Mouse (Mus musculus) kidney, embryonic 15.5 days (tissue): ENCODE measurements at regions not wholly inside any gene's neighbourhood (a gene's known extent, or its start where the extent isn't known, plus 50 kb on each side); places are given as distances from the start of the nearest gene placed in this dataset.
"Not testable (repeated sequence)": the region's sequence is repeated elsewhere in the genome, so short reads cannot be mapped to it uniquely, and the experiment has no call there.

Source experiments
- ATAC-seq: fragments of 200-750 bp; cut with Nextera tagmentation; replicated peaks from 2 replicates; pipeline ENCODE4 v1.8.0; 2017; ENCODE audit warnings: moderate TSS enrichment; ENCODE audit not compliant: low FRiP score
- H3K27ac ChIP-seq: fragments of 300-500 bp; sonication (generic); 2 replicates; pipeline ENCODE4 v1.5.1; 2015; ENCODE audit warnings: mild to moderate bottlenecking, inconsistent platforms
- H3K27me3 ChIP-seq: fragments of 300-500 bp; sonication (generic); 2 replicates; pipeline ENCODE4 v1.6.1; 2015; ENCODE audit warnings: inconsistent platforms
- H3K36me3 ChIP-seq: fragments of 300-500 bp; sonication (generic); 2 replicates; pipeline ENCODE4 v1.6.1; 2015; ENCODE audit warnings: inconsistent platforms
- H3K4me1 ChIP-seq: fragments of 300-500 bp; sonication (generic); 2 replicates; pipeline ENCODE4 v1.6.1; 2015; ENCODE audit warnings: inconsistent platforms
- H3K4me2 ChIP-seq: fragments of 300-500 bp; sonication (generic); 2 replicates; pipeline ENCODE4 v1.6.1; 2015; ENCODE audit warnings: moderate library complexity, mild to moderate bottlenecking, inconsistent platforms
- H3K4me3 ChIP-seq: fragments of 300-500 bp; sonication (generic); replicated peaks from 2 replicates; pipeline ENCODE4 v1.5.1; 2015; ENCODE audit warnings: mild to moderate bottlenecking, inconsistent platforms
- H3K9ac ChIP-seq: fragments of 300-500 bp; sonication (generic); 2 replicates; pipeline ENCODE4 v1.6.1; 2015; ENCODE audit warnings: mild to moderate bottlenecking, inconsistent platforms
- H3K9me3 ChIP-seq: fragments of 300-500 bp; sonication (generic); replicated peaks from 2 replicates; pipeline ENCODE4 v1.6.1; 2016; ENCODE audit warnings: inconsistent platforms
- WGBS: fragments of 180-500 bp; shearing (Covaris S2); methylation state at CpG from one replicate; pipeline ENCODE4 v1.1.7; 2015; ENCODE audit warnings: mixed read lengths; 5-methylcytosine and 5-hydroxymethylcytosine counted together

- Histone ChIP-seq H3K4me1 (peaks cover 14% of the 10 kb centered on the region), H3K27me3 (no peaks in the 10 kb centered on the region), H3K36me3 (no peaks in the 10 kb centered on the region), H3K4me3 (no peak overlapping the region), H3K27ac (no peak overlapping the region), H3K4me2 (no peak overlapping the region), H3K9me3 (no peaks in the 10 kb centered on the region), H3K9ac (no peak overlapping the region)
- ATAC-seq, result no peak
- WGBS, result 42% methylated on average over 2 of the region's 2 CpGs
Observed at GRCm38 (mm10) chr6:37662747-37663146, 132.8 kb downstream of the Akr1d1 start.

GRCm38 (mm10) chr6:37665576-37665975 is 135.6 kb downstream of the Akr1d1 start:
- no peak overlapping the region for H3K9ac ChIP-seq
- H3K9me3 ChIP-seq, result no peaks in the 10 kb centered on the region
- no peak overlapping the region for H3K4me2 ChIP-seq
- no peak overlapping the region for H3K4me3 ChIP-seq
- H3K27ac ChIP-seq, result 0 out of 2 replicates have a peak overlapping the region, but pooled peaks have one; percentile 37
- no peaks in the 10 kb centered on the region for H3K27me3 ChIP-seq
- 26% methylated on average over 5 of the region's 5 CpGs for WGBS
- H3K4me1 ChIP-seq, result peaks cover 14% of the 10 kb centered on the region
- no peaks in the 10 kb centered on the region for H3K36me3 ChIP-seq
- ATAC-seq, result no peak

- H3K4me1 ChIP-seq, result peaks cover 8% of the 10 kb centered on the region; the same call in 1 of the 2 replicates
- ATAC-seq, result no peak
- H3K4me2 ChIP-seq, result no peak overlapping the region
- H3K27ac ChIP-seq, result no peak overlapping the region
- no peak overlapping the region for H3K4me3 ChIP-seq
- no peaks in the 10 kb centered on the region for H3K9me3 ChIP-seq
- no peaks in the 10 kb centered on the region for H3K27me3 ChIP-seq
- WGBS, result 65% methylated on average over 2 of the region's 2 CpGs
- no peaks in the 10 kb centered on the region for H3K36me3 ChIP-seq
- no peak overlapping the region for H3K9ac ChIP-seq
Observed at GRCm38 (mm10) chr6:37669407-37669806, 139.4 kb downstream of the Akr1d1 start.

- ATAC-seq, result no peak
- no peaks in the 10 kb centered on the region for H3K36me3 ChIP-seq
- H3K9ac ChIP-seq, result no peak overlapping the region
- no peaks in the 10 kb centered on the region for H3K27me3 ChIP-seq
- H3K27ac ChIP-seq, result no peak overlapping the region
- H3K9me3 ChIP-seq, result no peaks in the 10 kb centered on the region
- WGBS, result 79% methylated on average over 3 of the region's 3 CpGs
- H3K4me1 ChIP-seq, result peaks cover 3% of the 10 kb centered on the region; the same call in 1 of the 2 replicates
- no peak overlapping the region for H3K4me2 ChIP-seq
- H3K4me3 ChIP-seq, result no peak overlapping the region
Observed at GRCm38 (mm10) chr6:37670701-37671100, 140.7 kb downstream of the Akr1d1 start.

- 0 out of 2 replicates have a peak, but pooled peaks cover 5% of the 10 kb centered on the region for H3K9me3 ChIP-seq
- peak overlapping the region; percentile 18; the same call in 1 of the 2 replicates for H3K27ac ChIP-seq
- H3K27me3 ChIP-seq, result no peaks in the 10 kb centered on the region
- no peaks in the 10 kb centered on the region for H3K36me3 ChIP-seq
- no peak for ATAC-seq
- H3K4me3 ChIP-seq, result no peak overlapping the region
- WGBS, result 41% methylated on average over 3 of the region's 3 CpGs
- H3K9ac ChIP-seq, result no peak overlapping the region
- peaks cover 9% of the 10 kb centered on the region; the same call in 1 of the 2 replicates for H3K4me1 ChIP-seq
- no peak overlapping the region for H3K4me2 ChIP-seq
Observed at GRCm38 (mm10) chr6:37679871-37680270, 149.9 kb downstream of the Akr1d1 start.

GRCm38 (mm10) chr6:37681331-37681730 is 151.4 kb downstream of the Akr1d1 start:
- H3K27ac ChIP-seq, H3K36me3 ChIP-seq, H3K4me3 ChIP-seq, H3K4me2 ChIP-seq, H3K9ac ChIP-seq, H3K9me3 ChIP-seq, ATAC-seq, H3K27me3 ChIP-seq, H3K4me1 ChIP-seq: not testable (repeated sequence)
- WGBS, result 81% methylated on average over 2 of the region's 2 CpGs

- Histone ChIP-seq H3K9me3 (0 out of 2 replicates have a peak, but pooled peaks cover 5% of the 10 kb centered on the region), H3K27me3 (no peaks in the 10 kb centered on the region), H3K27ac (no peak overlapping the region), H3K9ac (no peak overlapping the region), H3K4me3 (no peak overlapping the region), H3K36me3 (no peaks in the 10 kb centered on the region), H3K4me2 (no peak overlapping the region), H3K4me1 (no peaks in the 10 kb centered on the region)
- 97% methylated on average over 14 of the region's 14 CpGs for WGBS
- ATAC-seq, result no peak
Observed at GRCm38 (mm10) chr6:37686094-37686493, 156.1 kb downstream of the Akr1d1 start.

GRCm38 (mm10) chr6:37688866-37689617 is 159.1 kb downstream of the Akr1d1 start:
- no peak overlapping the region for H3K4me2 ChIP-seq
- no peak overlapping the region for H3K4me3 ChIP-seq
- WGBS, result 24% methylated on average over 1 of the region's 1 CpGs
- H3K9ac ChIP-seq, result no peak overlapping the region
- no peaks in the 10 kb centered on the region for H3K36me3 ChIP-seq
- H3K27me3 ChIP-seq, result no peaks in the 10 kb centered on the region
- H3K27ac ChIP-seq, result no peak overlapping the region
- no peak for ATAC-seq
- H3K4me1 ChIP-seq, result no peaks in the 10 kb centered on the region
- no peaks in the 10 kb centered on the region for H3K9me3 ChIP-seq

GRCm38 (mm10) chr6:37689696-37690095 is 159.7 kb downstream of the Akr1d1 start:
- H3K4me3 ChIP-seq, result no peak overlapping the region
- no peaks in the 10 kb centered on the region for H3K27me3 ChIP-seq
- H3K4me2 ChIP-seq, result no peak overlapping the region
- H3K9ac ChIP-seq, result no peak overlapping the region
- no peak overlapping the region for H3K27ac ChIP-seq
- no peaks in the 10 kb centered on the region for H3K9me3 ChIP-seq
- no peak for ATAC-seq
- no peaks in the 10 kb centered on the region for H3K4me1 ChIP-seq
- no peaks in the 10 kb centered on the region for H3K36me3 ChIP-seq

- no peak overlapping the region for H3K9ac ChIP-seq
- H3K4me2 ChIP-seq, result no peak overlapping the region
- WGBS, result 89% methylated on average over 7 of the region's 7 CpGs
- no peak overlapping the region for H3K27ac ChIP-seq
- H3K4me1 ChIP-seq, result no peaks in the 10 kb centered on the region
- no peaks in the 10 kb centered on the region for H3K9me3 ChIP-seq
- H3K36me3 ChIP-seq, result no peaks in the 10 kb centered on the region
- H3K4me3 ChIP-seq, result no peak overlapping the region
- no peaks in the 10 kb centered on the region for H3K27me3 ChIP-seq
- ATAC-seq, result no peak
Observed at GRCm38 (mm10) chr6:37691976-37692644, 162.1 kb downstream of the Akr1d1 start.

- 85% methylated on average over 2 of the region's 2 CpGs for WGBS
- ATAC-seq, result no peak
Observed at GRCm38 (mm10) chr6:37692758-37693157, 162.8 kb downstream of the Akr1d1 start.

GRCm38 (mm10) chr6:37696074-37696473 is 166.1 kb downstream of the Akr1d1 start:
- Histone ChIP-seq H3K36me3 (no peaks in the 10 kb centered on the region), H3K9ac (no peak overlapping the region), H3K27ac (no peak overlapping the region), H3K4me2 (no peak overlapping the region), H3K9me3 (no peaks in the 10 kb centered on the region), H3K4me1 (no peaks in the 10 kb centered on the region), H3K4me3 (no peak overlapping the region), H3K27me3 (no peaks in the 10 kb centered on the region)
- no peak for ATAC-seq

More at GRCm38 (mm10) chr6:37692758-37693157, 162.8 kb downstream of the Akr1d1 start:
- no peaks in the 10 kb centered on the region for H3K27me3 ChIP-seq
- H3K4me2 ChIP-seq, result no peak overlapping the region
- H3K36me3 ChIP-seq, result no peaks in the 10 kb centered on the region
- no peaks in the 10 kb centered on the region for H3K9me3 ChIP-seq
- no peak overlapping the region for H3K9ac ChIP-seq
- no peak overlapping the region for H3K4me3 ChIP-seq
- no peaks in the 10 kb centered on the region for H3K4me1 ChIP-seq
- H3K27ac ChIP-seq, result no peak overlapping the region
